Mouse (Mus musculus): ENCODE data around the gene Plekha7. TPM values are rescaled to one million over a fixed set of nuclear protein-coding genes. Genes with fewer than 3 reads are reported as not detected.
A peak's percentile ranks its signal among the peaks of the same experiment; 100 is the strongest.

The Plekha7 gene
- polyA plus RNA-seq, 1 experiment from 2014 or later = 5.7 TPM

DNA sequence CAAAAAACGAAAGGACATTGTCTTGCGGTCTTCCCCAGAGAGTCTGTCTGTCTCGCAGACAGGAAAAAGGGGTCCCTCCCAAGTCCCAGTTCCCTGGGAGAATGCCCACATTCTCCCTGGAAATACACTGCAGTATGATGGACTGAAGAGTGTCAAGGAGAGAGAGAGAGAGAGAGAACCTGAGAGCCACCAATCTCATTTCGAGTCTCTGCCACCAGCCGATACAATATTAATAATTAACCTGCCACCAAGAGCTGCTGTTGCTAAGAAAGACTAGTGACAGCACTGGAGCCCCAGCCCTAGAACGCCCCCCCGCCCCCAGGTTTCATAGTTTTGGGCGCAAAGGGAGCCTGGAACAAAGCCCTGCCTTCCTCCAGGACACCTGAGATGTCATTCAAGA lies 71.6 kb downstream of the Plekha7 start:
- Histone ChIP-seq H3K4me1 (ENCODE audit: insufficient read depth, low read depth, low read length) (peaks cover 6% of the 10 kb centered on the region; the same call in 1 of the 2 replicates), H3K4me2 (replicated peaks; ENCODE audit: low read depth, low read length) (peak overlapping the region; percentile 64), H3K9me3 (ENCODE audit: low read length) (no peaks in the 10 kb centered on the region), H3K27ac (ENCODE audit: low read length) (no peak overlapping the region), H3K4me3 (ENCODE audit: low read depth, low read length) (0 out of 2 replicates have a peak overlapping the region, but pooled peaks have one; percentile 28), H3K27me3 (replicated peaks; ENCODE audit: insufficient read depth, low read length) (no peaks in the 10 kb centered on the region), H3K9ac (replicated peaks; ENCODE audit: low read depth) (no peak overlapping the region), H3K36me3 (ENCODE audit: insufficient read depth, low read length) (no peaks in the 10 kb centered on the region)
- TF ChIP-seq CTCF (IDR thresholded peaks at IDR 0.05) (no peak), EP300 (IDR thresholded peaks at IDR 0.05) (no peak)
- DNase-seq (ENCODE audit: low spot score) (no peak), ATAC-seq (no peak)
- WGBS = 46% methylated on average over 8 of the region's 8 CpGs

- DNase-seq (ENCODE audit: low spot score) (no peak), ATAC-seq (no peak)
- H3K4me2 ChIP-seq (replicated peaks; ENCODE audit: low read depth, low read length) = no peak overlapping the region
- H3K4me1 ChIP-seq (ENCODE audit: insufficient read depth, low read depth, low read length) = peaks cover 6% of the 10 kb centered on the region; the same call in 1 of the 2 replicates
- no peak overlapping the region for H3K9ac ChIP-seq (replicated peaks; ENCODE audit: low read depth)
- no peak overlapping the region for H3K27ac ChIP-seq (ENCODE audit: low read length)
- no peaks in the 10 kb centered on the region for H3K9me3 ChIP-seq (ENCODE audit: low read length)
- H3K36me3 ChIP-seq (ENCODE audit: insufficient read depth, low read length) = no peaks in the 10 kb centered on the region
- no peaks in the 10 kb centered on the region for H3K27me3 ChIP-seq (replicated peaks; ENCODE audit: insufficient read depth, low read length)
- no peak overlapping the region for H3K4me3 ChIP-seq (ENCODE audit: low read depth, low read length)
- TF ChIP-seq EP300 (IDR thresholded peaks at IDR 0.05) = no peak
- TF ChIP-seq CTCF (IDR thresholded peaks at IDR 0.05) = no peak
- 47% methylated on average over 7 of the region's 7 CpGs for WGBS
Observed at GRCm38 (mm10) chr7:116234287-116234806, 73.8 kb downstream of the Plekha7 start.

DNA sequence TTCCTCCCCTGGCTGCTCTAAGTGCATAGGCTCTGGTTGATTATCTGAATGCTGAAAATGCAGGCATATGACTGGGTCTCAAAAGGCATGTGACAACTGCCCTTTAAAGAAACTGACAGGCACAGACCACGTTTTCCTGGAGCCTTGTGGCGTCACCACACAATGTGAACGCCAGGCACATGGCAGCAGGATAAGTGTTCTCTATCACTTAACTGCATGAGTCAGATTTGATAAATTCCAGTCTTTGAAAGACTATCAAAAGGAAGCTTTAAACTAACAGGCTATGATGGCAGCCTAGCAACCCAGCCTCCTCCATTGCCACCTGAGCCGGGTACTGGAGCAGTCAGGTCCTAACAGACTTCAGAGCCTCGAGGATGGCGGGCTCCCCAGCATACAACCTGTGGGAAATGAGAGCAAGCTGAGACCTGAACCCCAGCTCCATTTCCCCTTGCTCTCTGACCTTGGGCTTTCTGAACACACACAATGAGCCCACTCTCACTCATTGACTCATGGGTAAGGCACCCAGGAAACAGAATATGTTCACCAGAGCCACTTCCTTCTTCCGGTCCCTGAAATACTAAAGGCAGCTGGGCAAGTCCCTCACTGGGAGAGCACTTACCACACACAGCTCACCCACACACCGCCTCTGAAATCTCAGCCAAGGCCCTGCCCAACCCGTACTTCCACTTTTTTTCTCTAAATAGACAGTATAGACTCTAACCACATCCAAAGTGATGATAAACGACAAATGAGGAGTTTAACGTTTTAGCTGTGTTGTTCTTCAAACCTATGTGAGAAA lies 77.2 kb downstream of the Plekha7 start:
- Histone ChIP-seq H3K36me3 (ENCODE audit: insufficient read depth, low read length) (no peaks in the 10 kb centered on the region), H3K27me3 (replicated peaks; ENCODE audit: insufficient read depth, low read length) (no peaks in the 10 kb centered on the region), H3K4me1 (ENCODE audit: insufficient read depth, low read depth, low read length) (no peaks in the 10 kb centered on the region), H3K27ac (ENCODE audit: low read length) (no peak overlapping the region), H3K9me3 (ENCODE audit: low read length) (no peaks in the 10 kb centered on the region), H3K4me2 (replicated peaks; ENCODE audit: low read depth, low read length) (no peak overlapping the region), H3K4me3 (ENCODE audit: low read depth, low read length) (no peak overlapping the region), H3K9ac (replicated peaks; ENCODE audit: low read depth) (no peak overlapping the region)
- no peak for TF ChIP-seq CTCF (IDR thresholded peaks at IDR 0.05)
- TF ChIP-seq EP300 (IDR thresholded peaks at IDR 0.05) = no peak
- peak; percentile 54 for DNase-seq (ENCODE audit: low spot score)
- ATAC-seq = peak; percentile 73
- WGBS = 49% methylated on average over 11 of the region's 11 CpGs

DNA sequence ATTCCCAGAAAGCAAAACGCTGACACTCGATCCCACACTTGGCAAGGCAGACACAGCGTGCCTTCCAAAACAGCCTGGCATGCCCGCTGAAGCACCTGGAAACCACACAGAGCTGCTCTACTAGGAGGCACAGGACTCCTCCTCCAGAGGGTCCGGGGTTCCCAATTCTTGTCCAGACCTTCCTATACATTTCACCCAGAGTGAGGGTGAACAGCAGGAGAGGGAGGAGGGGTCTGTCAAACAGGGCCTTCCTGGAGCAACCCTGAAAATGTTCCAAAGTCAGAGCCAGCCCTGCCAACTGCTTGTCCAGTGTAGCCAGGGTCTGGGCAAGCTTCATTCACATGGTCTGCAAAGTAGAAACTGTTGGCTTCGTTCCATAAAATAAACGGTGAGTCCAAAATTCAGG lies 81.3 kb downstream of the Plekha7 start:
- DNase-seq (ENCODE audit: low spot score) (no peak), ATAC-seq (no peak)
- Histone ChIP-seq H3K27me3 (replicated peaks; ENCODE audit: insufficient read depth, low read length) (no peaks in the 10 kb centered on the region), H3K27ac (ENCODE audit: low read length) (no peak overlapping the region), H3K9ac (replicated peaks; ENCODE audit: low read depth) (no peak overlapping the region), H3K4me3 (ENCODE audit: low read depth, low read length) (no peak overlapping the region), H3K9me3 (ENCODE audit: low read length) (no peaks in the 10 kb centered on the region), H3K4me1 (ENCODE audit: insufficient read depth, low read depth, low read length) (no peaks in the 10 kb centered on the region), H3K4me2 (replicated peaks; ENCODE audit: low read depth, low read length) (no peak overlapping the region), H3K36me3 (ENCODE audit: insufficient read depth, low read length) (no peaks in the 10 kb centered on the region)
- 57% methylated on average over 7 of the region's 7 CpGs for WGBS
- TF ChIP-seq EP300 (IDR thresholded peaks at IDR 0.05) (no peak), CTCF (IDR thresholded peaks at IDR 0.05) (no peak)

GRCm38 (mm10) chr7:116226316-116226715 lies 81.9 kb downstream of the Plekha7 start:
- Histone ChIP-seq H3K36me3 (ENCODE audit: insufficient read depth, low read length) (no peaks in the 10 kb centered on the region), H3K4me1 (ENCODE audit: insufficient read depth, low read depth, low read length) (peaks cover 2% of the 10 kb centered on the region; the same call in 1 of the 2 replicates), H3K4me2 (replicated peaks; ENCODE audit: low read depth, low read length) (no peak overlapping the region), H3K27ac (ENCODE audit: low read length) (no peak overlapping the region), H3K4me3 (ENCODE audit: low read depth, low read length) (no peak overlapping the region), H3K27me3 (replicated peaks; ENCODE audit: insufficient read depth, low read length) (no peaks in the 10 kb centered on the region), H3K9me3 (ENCODE audit: low read length) (no peaks in the 10 kb centered on the region), H3K9ac (replicated peaks; ENCODE audit: low read depth) (no peak overlapping the region)
- DNase-seq (ENCODE audit: low spot score) (no peak), ATAC-seq (no peak)
- WGBS = 83% methylated on average over 6 of the region's 6 CpGs
- TF ChIP-seq EP300 (IDR thresholded peaks at IDR 0.05) (no peak), CTCF (IDR thresholded peaks at IDR 0.05) (no peak)

DNA sequence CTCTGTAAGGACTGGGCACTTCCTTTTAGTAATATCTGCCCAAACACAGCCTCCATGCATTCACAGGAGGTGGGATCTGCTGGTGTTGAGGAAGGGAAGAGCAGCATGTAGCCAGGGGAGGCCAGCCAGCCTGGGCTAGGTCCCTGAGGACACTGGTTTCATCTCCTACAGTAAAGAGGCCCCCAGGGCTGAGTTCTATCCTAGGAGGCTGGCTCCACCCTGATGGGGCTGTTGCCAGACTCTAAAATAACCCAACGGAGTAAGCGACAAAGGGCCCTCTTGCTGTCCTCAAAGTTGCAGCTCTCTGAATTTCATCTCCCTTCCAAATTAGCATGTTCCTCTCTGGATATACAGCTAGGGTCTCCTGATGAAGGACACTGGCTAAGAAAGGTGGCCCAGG lies 83.6 kb downstream of the Plekha7 start:
- DNase-seq (ENCODE audit: low spot score) = no peak
- no peak for TF ChIP-seq EP300 (IDR thresholded peaks at IDR 0.05)
- no peak for TF ChIP-seq CTCF (IDR thresholded peaks at IDR 0.05)
- peaks cover 4% of the 10 kb centered on the region; the same call in 1 of the 2 replicates for H3K4me1 ChIP-seq (ENCODE audit: insufficient read depth, low read depth, low read length)
- no peaks in the 10 kb centered on the region for H3K9me3 ChIP-seq (ENCODE audit: low read length)
- H3K9ac ChIP-seq (replicated peaks; ENCODE audit: low read depth) = no peak overlapping the region
- no peak for ATAC-seq
- no peak overlapping the region for H3K4me3 ChIP-seq (ENCODE audit: low read depth, low read length)
- no peak overlapping the region for H3K4me2 ChIP-seq (replicated peaks; ENCODE audit: low read depth, low read length)
- H3K27ac ChIP-seq (ENCODE audit: low read length) = no peak overlapping the region
- H3K36me3 ChIP-seq (ENCODE audit: insufficient read depth, low read length) = no peaks in the 10 kb centered on the region
- no peaks in the 10 kb centered on the region for H3K27me3 ChIP-seq (replicated peaks; ENCODE audit: insufficient read depth, low read length)
- 45% methylated on average over 2 of the region's 2 CpGs for WGBS
